Mouse (Mus musculus) heart, embryonic 10.5 days (tissue): ENCODE data around the gene Krtcap2. TPM values are rescaled to one million over a fixed set of nuclear protein-coding genes. Genes with fewer than 3 reads are reported as not detected.

Experiments used
- DNase-seq: peaks from one replicate; pipeline ENCODE4 v3.0.0-alpha.2; 2017; ENCODE audit warnings: low spot score
- H3K27ac ChIP-seq: fragments of 300-500 bp; sonication (generic); 2 replicates; pipeline ENCODE4 v1.5.1; 2016; ENCODE audit warnings: mild to moderate bottlenecking
- H3K27me3 ChIP-seq: fragments of 300-500 bp; sonication (generic); 2 replicates; pipeline ENCODE4 v1.6.1; 2016; ENCODE audit warnings: mild to moderate bottlenecking; ENCODE audit not compliant: poor library complexity, insufficient read depth, severe bottlenecking
- H3K36me3 ChIP-seq: fragments of 300-500 bp; sonication (generic); 2 replicates; pipeline ENCODE4 v1.6.1; 2016; ENCODE audit warnings: mild to moderate bottlenecking, moderate library complexity
- H3K4me1 ChIP-seq: fragments of 300-500 bp; sonication (generic); 2 replicates; pipeline ENCODE4 v1.6.1; 2016; ENCODE audit warnings: mild to moderate bottlenecking
- H3K4me3 ChIP-seq: fragments of 300-500 bp; sonication (generic); 2 replicates; pipeline ENCODE4 v1.5.1; 2016; ENCODE audit warnings: mild to moderate bottlenecking, moderate library complexity
- H3K9me3 ChIP-seq: fragments of 300-500 bp; sonication (generic); 2 replicates; pipeline ENCODE4 v1.6.1; 2016; ENCODE audit warnings: mild to moderate bottlenecking, moderate library complexity
- WGBS: fragments of 180-500 bp; shearing (Covaris S2); methylation state at CpG from one replicate; pipeline ENCODE4 v1.1.7; 2016; 5-methylcytosine and 5-hydroxymethylcytosine counted together
- polyA plus RNA-seq: library from polyadenylated mRNA; unstranded; fragments of >200 nt; fragmentation: Nextera tagmentation; extraction: Ambion mirVana; gene quantifications from 2 replicates; pipeline ENCODE4 v1.2.1, GENCODE M21; 2016

Gene Krtcap2
- 244 and 260 TPM in 2 replicates for polyA plus RNA-seq

DNA sequence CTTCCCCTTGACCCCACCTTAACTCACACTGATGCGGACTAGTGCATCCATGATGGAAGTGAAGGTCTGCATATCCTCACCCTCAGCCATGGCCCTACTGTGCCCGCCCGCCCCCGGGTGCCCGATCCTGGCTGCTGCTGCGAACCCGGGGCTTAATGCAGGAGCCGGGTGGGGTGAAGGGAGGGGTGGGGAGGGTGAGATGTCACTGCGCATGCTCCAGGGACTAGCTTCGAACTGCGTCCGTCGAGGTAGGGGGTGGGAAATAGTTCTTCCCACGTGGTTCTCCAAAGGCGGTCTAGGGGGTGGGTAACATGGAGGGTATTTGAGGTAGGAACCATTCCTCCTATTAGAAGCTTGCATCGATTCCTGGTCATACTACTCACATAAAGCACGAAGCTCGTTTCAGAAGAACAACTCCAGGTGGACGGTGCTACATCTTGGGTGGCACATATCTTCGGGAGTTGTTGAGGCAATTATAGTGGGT lies at the start of gene Krtcap2:
Krtcap2 (plus strand) TSS at position 279 of the 484 bp plus-strand sequence.
- H3K36me3 ChIP-seq: peaks cover 24% of the 10 kb centered on the region
- H3K27ac ChIP-seq: peak within 1 kb of the TSS; percentile 92
- H3K9me3 ChIP-seq: no peaks in the 10 kb centered on the region
- H3K4me3 ChIP-seq: peak within 1 kb of the TSS; percentile 77
- DNase-seq: no peak
- H3K27me3 ChIP-seq: peaks cover 26% of the 10 kb centered on the region
- 5% methylated on average over 20 of the region's 20 CpGs for WGBS
- peaks cover 52% of the 10 kb centered on the region for H3K4me1 ChIP-seq

DNA sequence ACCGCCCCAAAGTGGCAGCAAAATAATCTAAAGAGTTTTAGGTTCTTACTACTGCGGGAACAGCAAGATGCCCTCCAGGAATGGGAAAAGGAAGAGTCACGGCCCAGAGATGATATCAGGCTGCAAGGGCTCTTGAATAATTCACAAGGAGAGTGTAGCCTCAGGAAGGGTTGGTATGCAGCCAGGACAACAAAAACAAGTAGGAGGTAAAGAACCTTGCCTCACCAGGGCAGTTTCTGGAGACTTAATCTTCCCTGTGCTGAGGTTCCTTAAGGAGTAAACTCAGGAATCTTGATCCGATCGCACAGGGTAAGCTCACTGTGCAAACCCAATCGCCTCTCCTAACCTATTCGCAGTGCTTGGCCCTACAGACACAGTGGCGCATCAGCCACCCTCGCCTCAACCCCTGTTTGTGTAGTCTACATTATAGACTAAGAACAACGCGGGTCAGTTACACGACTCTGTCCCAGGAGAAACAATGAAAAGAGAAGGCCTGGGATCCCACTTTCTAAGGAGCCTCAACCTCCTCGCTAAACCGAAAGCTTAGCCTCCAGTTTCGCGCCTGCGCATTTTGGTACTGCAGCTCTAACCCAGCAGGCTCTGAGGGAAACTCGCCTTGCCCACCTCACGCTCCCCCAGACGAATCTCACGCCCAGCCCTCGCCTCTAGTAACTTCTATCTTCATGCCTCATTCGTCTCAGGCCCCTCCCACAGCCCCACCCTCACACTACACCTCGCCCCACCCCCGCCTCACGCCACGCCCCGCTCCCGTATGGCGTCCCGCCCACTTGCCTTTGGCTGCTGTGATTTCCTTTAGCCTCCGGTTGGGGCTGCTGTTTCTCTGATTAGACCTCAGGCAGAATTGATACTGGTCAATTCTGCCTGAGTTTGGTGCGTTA lies 49.5 kb upstream of the Krtcap2 start:
- Histone ChIP-seq H3K4me1 (peaks cover 13% of the 10 kb centered on the region), H3K4me3 (peak overlapping the region; percentile 62), H3K27ac (peak overlapping the region; percentile 89), H3K27me3 (no peaks in the 10 kb centered on the region), H3K9me3 (no peaks in the 10 kb centered on the region), H3K36me3 (no peaks in the 10 kb centered on the region)
- 9% methylated on average over 33 of the region's 33 CpGs for WGBS
- DNase-seq: peak; percentile 98

DNA sequence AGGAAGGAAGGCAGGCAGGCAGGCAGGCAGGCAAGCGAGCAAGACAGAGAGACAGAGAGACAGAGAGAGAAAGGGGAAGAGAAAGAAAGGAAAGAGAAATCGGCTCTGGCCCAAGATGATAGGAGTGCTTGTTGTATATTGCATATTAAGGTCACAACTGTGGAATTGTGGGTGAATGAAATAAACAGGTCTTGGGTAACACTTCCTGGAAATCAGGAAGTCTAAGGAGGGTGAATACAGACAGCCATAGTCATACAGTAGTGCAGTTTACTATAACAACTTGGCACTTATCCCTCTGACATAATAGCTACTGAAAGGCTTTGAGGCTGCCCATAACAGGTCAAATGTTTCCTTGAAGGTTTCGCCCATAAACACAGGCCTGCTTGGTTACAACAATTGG lies 45.9 kb upstream of the Krtcap2 start:
- WGBS: 71% methylated on average over 3 of the region's 3 CpGs
- no peak for DNase-seq
- Histone ChIP-seq H3K36me3 (peaks cover 10% of the 10 kb centered on the region), H3K4me3 (no peak overlapping the region), H3K27me3 (no peaks in the 10 kb centered on the region), H3K4me1 (peaks cover 19% of the 10 kb centered on the region), H3K27ac (no peak overlapping the region), H3K9me3 (no peaks in the 10 kb centered on the region)

DNA sequence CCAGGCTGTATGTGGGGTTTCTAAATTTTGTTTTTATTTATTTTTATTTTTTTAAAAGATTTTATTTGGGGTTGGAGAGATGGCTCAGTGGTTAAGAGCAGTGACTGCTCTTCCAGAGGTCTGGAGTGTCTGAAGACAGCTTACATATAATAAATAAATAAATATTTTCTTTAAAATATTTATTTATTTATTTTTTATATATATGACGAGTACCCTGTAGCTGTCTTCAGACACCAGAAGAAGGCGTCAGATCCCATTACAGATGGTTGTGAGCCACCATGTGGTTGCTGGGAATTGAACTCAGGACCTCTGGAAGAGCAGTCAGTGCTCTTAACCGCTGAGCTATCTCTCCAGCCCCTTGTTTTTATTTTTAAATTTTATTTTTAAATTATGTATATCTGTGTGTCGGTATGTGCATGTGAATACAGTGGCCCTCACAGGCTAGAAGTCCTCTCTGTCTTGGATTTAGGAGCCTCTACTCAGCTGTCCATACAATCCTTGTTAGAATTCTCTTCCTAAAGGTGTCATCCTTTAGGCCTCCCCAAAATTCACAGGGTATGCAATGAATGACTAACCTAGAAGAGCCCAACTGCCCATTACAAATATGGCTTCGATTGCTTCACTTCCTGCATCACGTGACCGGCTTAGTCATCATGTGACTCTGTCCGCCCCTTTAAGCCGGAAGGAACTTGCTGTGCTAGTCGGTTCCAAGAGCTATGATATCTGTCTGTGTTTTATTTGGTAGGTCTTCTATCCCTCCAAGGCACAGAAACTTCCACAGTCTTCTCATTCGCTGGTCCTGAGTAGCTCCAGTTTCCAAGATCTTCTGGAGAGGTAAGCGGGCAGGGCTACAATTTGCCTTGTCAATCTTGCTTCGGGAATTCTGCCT lies 43.3 kb upstream of the Krtcap2 start, which contains the start of gene Gba:
Gba (plus strand) TSS at position 676 of the 889 bp plus-strand sequence.
- Histone ChIP-seq H3K27ac (peak within 1 kb of the TSS; percentile 75), H3K9me3 (no peaks in the 10 kb centered on the region), H3K4me1 (peaks cover 6% of the 10 kb centered on the region), H3K27me3 (no peaks in the 10 kb centered on the region), H3K36me3 (peaks cover 35% of the 10 kb centered on the region), H3K4me3 (peak within 1 kb of the TSS; percentile 72)
- DNase-seq: peak; percentile 94
- 26% methylated on average over 13 of the region's 13 CpGs for WGBS

DNA sequence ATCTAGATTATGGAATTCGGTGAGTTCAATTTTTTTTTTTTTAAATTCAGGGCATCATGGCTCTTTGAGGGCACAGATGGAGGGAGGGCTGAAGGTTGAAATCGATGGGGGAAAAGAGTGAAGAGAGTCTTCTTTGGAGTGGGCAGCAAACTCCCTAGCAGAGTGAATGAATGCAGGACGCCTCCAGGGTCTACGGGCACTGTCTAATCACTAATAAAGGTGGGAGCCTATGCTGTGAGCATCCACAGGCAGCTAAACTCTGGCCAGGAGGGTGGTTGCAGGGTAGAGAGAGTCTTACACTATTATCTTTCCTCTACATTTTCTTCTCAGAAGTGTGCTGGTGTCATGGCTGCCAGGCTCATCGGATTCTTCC lies 42.6 kb upstream of the Krtcap2 start:
- H3K27me3 ChIP-seq: no peaks in the 10 kb centered on the region
- no peaks in the 10 kb centered on the region for H3K9me3 ChIP-seq
- peak overlapping the region; percentile 75 for H3K27ac ChIP-seq
- 37% methylated on average over 5 of the region's 5 CpGs for whole genome bisulfite sequencing
- H3K4me1 ChIP-seq: peaks cover 6% of the 10 kb centered on the region
- no peak for DNase-seq
- peak overlapping the region; percentile 72 for H3K4me3 ChIP-seq
- H3K36me3 ChIP-seq: peaks cover 41% of the 10 kb centered on the region

DNA sequence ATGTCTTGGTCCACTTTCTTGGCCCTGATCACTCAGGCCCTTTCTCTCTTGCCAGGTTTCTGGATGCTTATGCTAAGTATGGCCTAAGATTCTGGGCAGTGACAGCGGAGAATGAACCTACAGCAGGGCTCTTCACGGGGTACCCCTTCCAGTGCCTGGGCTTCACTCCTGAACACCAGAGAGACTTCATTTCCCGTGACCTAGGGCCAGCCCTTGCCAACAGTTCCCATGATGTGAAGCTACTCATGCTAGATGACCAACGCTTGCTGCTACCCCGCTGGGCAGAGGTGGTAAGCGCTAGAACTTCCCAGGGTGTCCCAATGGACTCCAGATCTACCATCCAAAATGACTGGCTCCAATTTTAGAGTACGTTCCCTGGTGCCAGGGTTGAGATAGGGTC lies 39.7 kb upstream of the Krtcap2 start:
- WGBS: 92% methylated on average over 7 of the region's 7 CpGs
- DNase-seq: no peak
- Histone ChIP-seq H3K27me3 (no peaks in the 10 kb centered on the region), H3K4me1 (peaks cover 6% of the 10 kb centered on the region), H3K9me3 (no peaks in the 10 kb centered on the region), H3K36me3 (peaks cover 71% of the 10 kb centered on the region), H3K27ac (no peak overlapping the region), H3K4me3 (no peak overlapping the region)

DNA sequence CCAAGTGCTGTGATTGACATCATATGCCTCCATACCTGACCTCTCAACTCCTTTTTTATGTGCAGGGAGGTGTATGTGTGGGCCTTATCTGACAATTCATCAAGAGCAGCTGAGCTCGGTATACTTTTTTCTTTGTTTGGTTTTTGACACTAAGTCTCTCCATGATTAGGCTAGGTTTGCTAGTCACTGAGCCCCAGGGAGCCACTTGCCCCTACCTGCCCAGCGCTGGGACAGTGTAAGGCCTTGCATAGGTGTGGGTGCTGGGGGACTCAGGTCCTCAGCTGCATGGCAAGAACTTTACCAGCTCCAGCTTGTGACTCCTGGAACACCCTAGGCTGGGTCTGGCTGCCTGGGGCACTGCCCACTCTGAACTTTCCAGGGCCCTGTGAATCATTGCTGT lies 39.1 kb upstream of the Krtcap2 start:
- no peak for DNase-seq
- WGBS: 92% methylated on average over 2 of the region's 2 CpGs
- Histone ChIP-seq H3K36me3 (peaks cover 76% of the 10 kb centered on the region), H3K27ac (no peak overlapping the region), H3K4me3 (no peak overlapping the region), H3K27me3 (no peaks in the 10 kb centered on the region), H3K9me3 (no peaks in the 10 kb centered on the region), H3K4me1 (peaks cover 6% of the 10 kb centered on the region)

DNA sequence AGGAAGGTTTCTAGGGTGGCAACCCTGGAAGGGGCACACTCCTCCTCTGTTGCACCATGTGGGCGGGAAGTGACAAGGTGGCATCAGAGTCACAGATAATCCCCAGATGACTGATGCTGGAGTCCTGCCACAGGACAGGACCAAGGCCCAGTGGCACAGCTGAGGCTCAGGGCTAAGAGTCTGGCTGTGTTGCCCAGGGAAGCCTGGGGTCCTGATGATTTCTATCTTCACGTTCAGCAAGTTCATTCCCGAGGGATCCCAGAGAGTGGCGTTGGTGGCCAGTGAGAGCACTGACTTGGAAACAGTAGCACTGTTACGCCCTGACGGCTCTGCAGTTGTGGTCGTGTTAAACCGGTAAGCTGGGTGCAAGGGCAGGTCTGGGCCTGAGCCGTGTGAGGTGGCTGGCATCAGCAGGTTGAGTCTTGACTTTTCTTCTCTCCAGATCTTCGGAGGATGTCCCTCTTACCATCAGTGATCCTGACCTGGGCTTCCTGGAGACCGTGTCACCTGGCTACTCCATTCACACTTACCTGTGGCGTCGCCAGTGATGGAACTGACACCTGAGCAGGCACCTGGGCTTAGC lies 37.6 kb upstream of the Krtcap2 start:
- Histone ChIP-seq H3K27me3 (no peaks in the 10 kb centered on the region), H3K27ac (no peak overlapping the region), H3K9me3 (no peaks in the 10 kb centered on the region), H3K36me3 (peaks cover 76% of the 10 kb centered on the region), H3K4me1 (peaks cover 13% of the 10 kb centered on the region), H3K4me3 (no peak overlapping the region)
- 84% methylated on average over 13 of the region's 13 CpGs for WGBS
- no peak for DNase-seq

DNA sequence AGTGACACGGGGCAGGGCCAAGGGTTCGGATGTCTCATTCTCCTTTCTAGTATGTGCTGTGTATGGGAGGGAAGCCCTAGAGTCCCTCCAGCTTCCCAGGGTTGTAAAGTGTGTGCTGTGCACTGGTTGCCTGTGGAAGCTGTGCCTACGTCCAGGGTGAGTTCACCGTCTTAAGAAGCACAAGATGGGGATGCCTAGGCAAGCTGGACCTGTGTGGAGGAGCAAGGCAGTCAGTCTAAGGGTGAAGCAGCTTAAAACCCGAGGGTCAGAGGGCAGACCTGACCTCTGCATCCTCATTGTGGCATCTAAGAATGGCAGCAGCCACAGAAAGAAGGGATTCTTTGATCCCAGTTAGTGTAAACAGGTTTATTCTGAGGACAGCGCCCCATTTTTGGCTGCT lies 37.0 kb upstream of the Krtcap2 start:
- no peak for DNase-seq
- no peaks in the 10 kb centered on the region for H3K27me3 ChIP-seq
- no peaks in the 10 kb centered on the region for H3K9me3 ChIP-seq
- 90% methylated on average over 6 of the region's 6 CpGs for WGBS
- H3K27ac ChIP-seq: no peak overlapping the region
- H3K4me1 ChIP-seq: peaks cover 11% of the 10 kb centered on the region
- peaks cover 76% of the 10 kb centered on the region for H3K36me3 ChIP-seq
- no peak overlapping the region for H3K4me3 ChIP-seq

DNA sequence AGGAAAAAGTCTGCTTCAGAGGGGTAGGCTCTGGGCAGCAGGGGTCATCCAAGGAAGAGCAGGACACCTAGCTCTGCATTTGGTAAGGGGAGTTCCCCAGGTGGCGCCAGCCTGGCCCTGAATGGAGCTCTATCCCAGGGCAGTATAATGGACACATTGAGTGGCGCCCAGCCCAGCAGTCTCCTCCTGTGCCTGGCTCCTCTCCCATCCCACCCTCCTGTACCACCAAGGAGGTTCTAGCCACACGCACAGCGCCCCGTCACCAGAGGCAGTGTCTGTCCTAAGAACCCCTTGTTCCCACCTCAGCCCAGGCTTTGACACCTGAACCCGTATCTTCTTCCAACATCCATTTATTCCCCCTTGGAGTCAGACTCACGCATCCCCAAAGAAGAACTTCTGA lies 36.0 kb upstream of the Krtcap2 start:
- Histone ChIP-seq H3K36me3 (peaks cover 67% of the 10 kb centered on the region), H3K27me3 (no peaks in the 10 kb centered on the region), H3K9me3 (no peaks in the 10 kb centered on the region), H3K4me1 (peaks cover 21% of the 10 kb centered on the region), H3K4me3 (no peak overlapping the region), H3K27ac (no peak overlapping the region)
- 90% methylated on average over 7 of the region's 7 CpGs for WGBS
- no peak for DNase-seq

DNA sequence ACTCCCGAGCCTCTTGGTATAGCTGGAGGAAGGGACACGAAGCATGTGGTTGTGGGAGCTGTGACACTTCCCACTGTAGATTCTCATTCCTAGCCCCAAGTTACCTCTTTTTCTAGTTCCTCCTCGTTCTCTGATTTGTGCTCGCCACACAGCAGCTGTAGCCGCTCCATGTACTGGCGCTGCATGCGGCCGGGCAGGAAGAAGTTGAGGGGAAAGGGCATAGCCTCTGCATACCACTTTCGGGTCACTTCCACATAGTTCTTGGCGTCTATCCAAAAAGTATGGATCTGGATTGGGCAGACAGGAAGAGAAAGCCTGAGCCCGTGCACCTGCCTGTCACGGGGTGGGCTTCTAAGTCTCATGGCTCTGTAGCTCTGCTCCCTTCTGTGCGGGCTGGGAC lies 35.6 kb upstream of the Krtcap2 start:
- 85% methylated on average over 13 of the region's 13 CpGs for WGBS
- H3K27ac ChIP-seq: no peak overlapping the region
- peaks cover 63% of the 10 kb centered on the region for H3K36me3 ChIP-seq
- H3K27me3 ChIP-seq: no peaks in the 10 kb centered on the region
- H3K4me1 ChIP-seq: peaks cover 25% of the 10 kb centered on the region
- H3K9me3 ChIP-seq: no peaks in the 10 kb centered on the region
- no peak for DNase-seq
- no peak overlapping the region for H3K4me3 ChIP-seq

DNA sequence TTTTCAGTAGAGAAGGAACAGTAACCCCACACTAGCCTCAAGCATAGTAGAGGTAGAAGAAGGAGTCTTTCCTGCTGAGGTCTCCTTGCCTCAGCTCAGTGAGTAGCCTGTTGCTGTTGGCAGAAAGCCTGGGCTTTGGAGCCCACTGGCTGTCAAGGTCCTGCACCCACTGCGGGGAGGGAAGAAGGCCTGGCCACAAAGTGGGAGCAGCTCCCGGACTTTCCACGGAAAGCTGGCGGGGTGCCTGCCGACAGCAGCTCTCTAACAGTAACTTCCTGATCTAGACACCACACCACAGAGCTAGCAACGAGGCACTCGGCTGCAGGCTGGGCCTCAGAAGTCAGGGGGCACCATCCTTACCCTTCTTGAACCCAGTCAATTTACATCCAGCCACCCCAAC lies 35.0 kb upstream of the Krtcap2 start:
- DNase-seq: no peak
- no peaks in the 10 kb centered on the region for H3K9me3 ChIP-seq
- 82% methylated on average over 7 of the region's 7 CpGs for WGBS
- H3K27ac ChIP-seq: no peak overlapping the region
- no peak overlapping the region for H3K4me3 ChIP-seq
- peaks cover 31% of the 10 kb centered on the region for H3K4me1 ChIP-seq
- no peaks in the 10 kb centered on the region for H3K27me3 ChIP-seq
- peaks cover 58% of the 10 kb centered on the region for H3K36me3 ChIP-seq
